Mouse (Mus musculus): ENCODE data around the gene Gm10837. TPM values are rescaled to one million over a fixed set of nuclear protein-coding genes. Genes with fewer than 3 reads are reported as not detected.
A peak's percentile ranks its signal among the peaks of the same experiment; 100 is the strongest.

Gm10837 gene
- polyA plus RNA-seq, 1 experiment from 2014 or later = 0.58 TPM

- H3K9ac ChIP-seq = no peak overlapping the region
- no peak overlapping the region for H3K4me2 ChIP-seq (replicated peaks)
- no peaks in the 10 kb centered on the region for H3K4me1 ChIP-seq
- no peak overlapping the region for H3K4me3 ChIP-seq
- no peaks in the 10 kb centered on the region for H3K9me3 ChIP-seq (replicated peaks)
- no peak overlapping the region for H3K27ac ChIP-seq
- ATAC-seq (ENCODE audit: low FRiP score) = no peak
- no peaks in the 10 kb centered on the region for H3K36me3 ChIP-seq
- no peaks in the 10 kb centered on the region for H3K27me3 ChIP-seq
- WGBS = 67% methylated on average over 3 of the region's 3 CpGs
These were observed 21.1 kb downstream of the Gm10837 start for GRCm38 (mm10) chr14:122511519-122511918.

GRCm38 (mm10) chr14:122513511-122514036 lies 23.2 kb downstream of the Gm10837 start:
- Histone ChIP-seq H3K9ac (no peak overlapping the region), H3K36me3 (no peaks in the 10 kb centered on the region), H3K4me3 (no peak overlapping the region), H3K4me2 (replicated peaks) (no peak overlapping the region), H3K27ac (no peak overlapping the region), H3K4me1 (no peaks in the 10 kb centered on the region), H3K27me3 (no peaks in the 10 kb centered on the region), H3K9me3 (replicated peaks) (no peaks in the 10 kb centered on the region)
- ATAC-seq (ENCODE audit: low FRiP score) = no peak
- WGBS = 79% methylated on average over 1 of the region's 1 CpGs

- H3K27ac ChIP-seq = no peak overlapping the region
- H3K36me3 ChIP-seq = no peaks in the 10 kb centered on the region
- no peak for ATAC-seq (ENCODE audit: low FRiP score)
- H3K9ac ChIP-seq = no peak overlapping the region
- H3K9me3 ChIP-seq (replicated peaks) = no peaks in the 10 kb centered on the region
- H3K4me3 ChIP-seq = no peak overlapping the region
- no peaks in the 10 kb centered on the region for H3K27me3 ChIP-seq
- H3K4me2 ChIP-seq (replicated peaks) = no peak overlapping the region
- H3K4me1 ChIP-seq = peaks cover under 1% of the 10 kb centered on the region; the same call in 1 of the 2 replicates
- WGBS = 88% methylated on average over 4 of the region's 4 CpGs
These were observed 38.1 kb downstream of the Gm10837 start for GRCm38 (mm10) chr14:122528475-122528874.

GRCm38 (mm10) chr14:122534017-122534924 lies 43.9 kb downstream of the Gm10837 start, which contains the start of gene Pcca:
Pcca (plus strand) TSS chr14:122534324.
- Histone ChIP-seq H3K4me2 (replicated peaks) (peak within 1 kb of the TSS; percentile 77), H3K27ac (peak within 1 kb of the TSS; percentile 72; the same call in 1 of the 2 replicates), H3K27me3 (no peaks in the 10 kb centered on the region), H3K9me3 (replicated peaks) (no peaks in the 10 kb centered on the region), H3K9ac (peak within 1 kb of the TSS; percentile 79), H3K4me1 (peaks cover 11% of the 10 kb centered on the region), H3K36me3 (no peaks in the 10 kb centered on the region), H3K4me3 (peak within 1 kb of the TSS; percentile 78)
- WGBS = 2% methylated on average over 51 of the region's 54 CpGs
- peak; percentile 100 for ATAC-seq (ENCODE audit: low FRiP score)

GRCm38 (mm10) chr14:122535986-122536385 lies 45.6 kb downstream of the Gm10837 start:
- no peak for ATAC-seq (ENCODE audit: low FRiP score)

More at GRCm38 (mm10) chr14:122535986-122536385, 45.6 kb downstream of the Gm10837 start:
- WGBS = 90% methylated on average over 1 of the region's 1 CpGs
- Histone ChIP-seq H3K4me3 (no peak overlapping the region), H3K9ac (no peak overlapping the region), H3K4me1 (peaks cover 11% of the 10 kb centered on the region), H3K27me3 (no peaks in the 10 kb centered on the region), H3K4me2 (replicated peaks) (no peak overlapping the region), H3K27ac (no peak overlapping the region), H3K36me3 (no peaks in the 10 kb centered on the region), H3K9me3 (replicated peaks) (no peaks in the 10 kb centered on the region)

Other genes starting within 250 kb of the Gm10837 start
- gene Gm5089, start 39.5 kb upstream of the Gm10837 start, polyA plus RNA-seq (2016; fragmentation: Nextera tagmentation; extraction: Ambion mirVana) = 2.8 and 4.0 TPM in 2 replicates
- gene Zic5, start 24.9 kb upstream of the Gm10837 start, polyA plus RNA-seq (2016; fragmentation: Nextera tagmentation; extraction: Ambion mirVana) = 18.1 and 25.0 TPM in 2 replicates
- gene Zic2, start 15.2 kb upstream of the Gm10837 start, polyA plus RNA-seq (2016; fragmentation: Nextera tagmentation; extraction: Ambion mirVana) = 18.3 TPM in 2 replicates
- 33.4 and 34.9 TPM in 2 replicates for gene Pcca, start 43.7 kb downstream of the Gm10837 start, polyA plus RNA-seq (2016; fragmentation: Nextera tagmentation; extraction: Ambion mirVana)